Mouse (Mus musculus): Measurements from ENCODE around the gene Dapk3.
"Not testable (repeated sequence)": the region's sequence is repeated elsewhere in the genome, so short reads cannot be mapped to it uniquely, and the experiment has no call there.

The Dapk3 gene

DNA sequence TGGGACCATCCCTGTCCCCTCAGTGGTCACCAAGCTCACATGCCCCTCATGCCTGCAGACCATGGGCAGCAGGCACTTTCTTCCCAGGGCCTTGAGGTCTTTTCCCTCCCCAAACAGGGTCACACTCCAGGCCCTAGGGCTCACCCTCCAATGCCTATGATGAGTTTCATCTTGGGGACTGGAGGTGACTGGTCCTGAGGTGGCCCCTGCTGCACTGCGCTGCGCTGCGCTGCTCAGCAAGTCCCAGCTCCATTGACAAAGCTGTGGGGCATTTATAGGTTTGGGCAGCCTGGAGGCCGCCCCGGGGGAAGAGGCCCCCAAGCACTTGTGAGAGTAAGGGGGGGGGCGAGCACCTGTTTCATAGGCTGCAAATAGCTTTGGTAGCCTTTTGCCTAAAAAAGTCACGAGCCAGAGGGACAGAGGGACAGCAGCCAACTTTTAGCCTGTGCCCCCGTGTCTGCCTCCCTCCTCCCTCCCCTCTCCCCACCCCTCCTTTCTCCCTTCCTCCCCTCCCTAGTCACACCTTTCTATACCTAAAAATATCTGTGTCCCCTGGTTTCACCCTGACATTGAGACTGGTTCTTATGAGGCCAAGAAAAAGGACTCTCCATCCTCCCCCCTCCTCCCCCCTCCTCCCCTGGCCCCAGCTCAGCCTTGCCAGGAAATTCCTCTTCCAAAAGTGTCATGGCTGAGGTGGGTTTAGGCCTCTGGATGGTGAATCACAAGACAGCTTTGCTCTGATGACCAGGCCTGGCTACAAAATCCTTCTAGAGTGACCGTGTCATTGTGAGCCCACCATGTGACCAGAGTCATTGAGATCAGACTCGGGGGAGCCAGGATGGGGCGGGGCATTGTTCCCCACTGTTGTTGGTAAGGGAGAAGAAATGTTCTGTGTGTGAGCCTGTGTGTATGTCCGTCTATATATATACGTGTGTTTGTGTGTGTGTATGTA is 19.3 kb downstream of the Dapk3 start, which contains the start of gene Nmrk2:
Nmrk2 (minus strand) TSS at position 245 of the 952 bp plus-strand sequence.
- no peak for DNase-seq

GRCm38 (mm10) chr10:81202978-81203720 is 20.3 kb downstream of the Dapk3 start:
- no peak for DNase-seq

- DNase-seq = no peak
These were observed 21.3 kb downstream of the Dapk3 start for GRCm38 (mm10) chr10:81204137-81204536.

DNA sequence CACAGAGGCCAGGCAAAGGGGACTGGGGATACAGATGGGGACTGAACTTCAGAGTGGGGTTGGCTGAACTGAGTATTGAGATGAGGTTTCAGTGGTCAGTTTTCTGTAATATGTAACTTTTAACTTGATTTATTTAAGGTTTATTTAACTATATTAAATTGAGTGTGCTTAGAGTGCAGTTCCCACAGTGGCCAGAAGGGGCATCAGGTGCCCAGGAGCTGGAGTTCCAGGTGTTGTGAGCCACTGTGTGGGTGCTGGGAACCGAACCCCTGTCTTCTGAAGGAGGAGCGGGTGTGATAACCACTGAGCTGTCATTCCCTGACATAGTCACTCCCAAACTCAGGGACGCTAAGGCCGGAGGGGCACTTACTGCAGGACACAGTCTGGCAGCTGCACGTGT is 27.3 kb downstream of the Dapk3 start:
- no peak for DNase-seq

- DNase-seq = no peak
These were observed 33.5 kb downstream of the Dapk3 start for GRCm38 (mm10) chr10:81216260-81216659.

DNA sequence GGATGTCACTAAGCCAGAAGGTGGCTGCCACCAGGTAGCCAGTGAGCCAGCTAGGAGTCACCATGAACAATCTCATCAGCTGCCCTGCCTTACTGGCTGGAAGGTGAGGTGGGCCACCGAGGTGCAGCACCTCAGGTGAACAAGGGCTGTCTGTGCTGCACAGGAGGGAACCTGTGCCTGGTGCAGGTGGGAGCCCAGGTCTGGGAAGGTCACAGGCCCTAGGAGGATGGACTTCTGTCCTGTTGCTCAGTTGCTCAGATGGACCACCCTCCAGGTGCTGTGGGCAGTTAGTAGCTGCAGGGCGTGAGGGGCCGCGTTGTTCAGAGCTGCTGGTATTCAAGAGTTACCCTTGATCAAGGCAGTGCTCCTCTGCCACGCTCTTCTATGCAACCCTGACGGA is 34.0 kb downstream of the Dapk3 start:
- DNase-seq = no peak

- peak in 1 of 2 experiments; percentile 47 for DNase-seq
These were observed 34.5 kb downstream of the Dapk3 start for GRCm38 (mm10) chr10:81217267-81217666.

DNA sequence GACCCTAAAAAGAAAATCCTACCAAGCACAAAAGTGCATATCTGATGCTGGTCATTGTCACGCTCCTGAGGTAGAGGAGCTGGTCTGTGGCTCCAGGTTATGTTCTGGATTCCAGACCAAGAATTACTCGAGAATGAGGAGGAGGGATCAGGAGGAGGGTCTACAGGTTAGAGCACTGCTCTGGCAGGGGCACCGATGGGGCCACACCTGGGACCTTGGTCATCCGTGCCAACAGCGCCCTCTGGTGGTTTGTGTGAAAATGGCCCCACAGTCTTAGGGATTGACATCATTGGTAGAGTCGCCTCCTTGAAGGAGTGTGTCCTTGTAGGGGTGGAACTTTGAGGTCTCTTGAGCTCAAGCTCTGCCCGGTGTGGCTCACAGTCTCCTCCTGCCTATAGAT is 35.2 kb downstream of the Dapk3 start:
- DNase-seq = peak; percentile 72 to 89

GRCm38 (mm10) chr10:81221402-81222015 is 38.7 kb downstream of the Dapk3 start:
- DNase-seq = no peak

DNA sequence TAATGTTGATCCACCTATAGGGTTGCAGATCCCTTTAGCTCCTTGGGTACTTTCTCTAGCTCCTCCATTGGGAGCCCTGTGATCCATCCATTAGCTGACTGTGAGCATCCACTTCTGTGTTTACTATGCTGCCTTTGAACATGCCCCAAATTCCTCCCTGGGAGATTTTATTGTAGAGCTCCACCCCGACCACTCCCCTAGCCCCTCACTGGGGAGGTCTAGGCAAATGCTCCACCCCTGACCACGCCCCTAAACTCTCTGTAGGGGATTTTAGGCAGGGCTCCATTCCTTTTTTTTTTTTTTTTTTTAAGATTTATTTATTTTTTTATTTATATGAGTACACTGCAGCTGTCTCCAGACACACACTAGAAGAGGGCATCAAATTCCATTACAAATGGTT is 40.9 kb downstream of the Dapk3 start:
- not testable (repeated sequence) for DNase-seq

GRCm38 (mm10) chr10:81229735-81230437 is 47.1 kb downstream of the Dapk3 start:
- DNase-seq = peak; percentile 56 to 57

- peak; percentile 87 to 88 for DNase-seq
These were observed 47.9 kb downstream of the Dapk3 start, which contains the start of gene Atcay for GRCm38 (mm10) chr10:81230438-81231332. Gene Atcay, minus strand, starts transcription at chr10:81230833.

DNA sequence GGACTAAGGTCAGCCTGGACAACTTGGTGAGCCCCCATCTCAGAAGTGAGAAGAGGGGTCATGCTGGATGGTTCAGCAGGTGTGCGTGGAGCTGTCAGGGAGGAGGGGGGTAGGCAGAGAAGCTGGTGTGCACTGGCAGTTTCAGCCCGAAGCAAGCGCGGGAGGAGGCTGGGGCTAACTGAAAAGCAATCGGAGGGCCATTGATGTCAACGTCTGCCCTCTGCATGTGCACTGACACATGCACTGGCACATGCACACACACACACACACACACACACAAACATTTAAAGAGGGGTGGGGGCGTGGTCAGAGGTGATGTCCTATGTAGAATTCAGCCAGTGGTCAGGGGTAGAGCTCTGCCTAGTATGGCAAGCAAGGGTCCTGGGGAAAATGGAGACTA is 48.6 kb downstream of the Dapk3 start:
- no peak for DNase-seq

DNA sequence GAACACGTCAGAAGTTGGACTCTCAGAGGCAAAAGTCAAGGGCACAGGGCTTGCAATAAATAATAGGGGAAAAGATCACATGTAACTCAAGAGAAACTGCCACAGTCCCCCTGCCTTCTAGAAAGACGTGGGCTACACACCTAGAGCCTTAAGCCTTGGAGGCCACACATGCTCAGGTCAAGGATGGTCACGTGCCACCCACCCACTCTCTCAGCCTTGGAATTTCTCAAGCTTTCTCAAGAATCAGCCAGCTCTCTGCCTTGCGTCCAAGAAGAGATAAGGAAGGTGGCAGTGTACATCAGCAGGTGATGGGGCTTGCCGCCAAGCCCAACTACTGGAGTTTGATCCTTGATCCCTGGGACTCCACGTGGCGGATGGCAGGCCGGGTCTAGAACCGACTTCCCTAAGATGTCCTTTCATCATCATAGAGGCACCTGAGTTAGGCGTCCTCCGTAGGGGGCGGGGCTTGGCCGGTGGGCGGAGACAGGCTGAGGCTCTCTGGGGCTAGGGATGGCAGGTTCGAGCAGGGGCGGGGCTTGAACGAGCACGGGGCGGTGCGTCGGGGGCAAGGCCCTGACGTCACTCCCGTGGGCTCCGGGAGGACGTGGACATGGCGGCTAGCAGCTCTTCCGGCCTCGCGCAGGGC is 49.9 kb downstream of the Dapk3 start, which contains the start of gene Zfr2:
Zfr2 (plus strand) TSS at position 576 of the 646 bp plus-strand sequence.
- peak; percentile 97 to 98 for DNase-seq

- DNase-seq = no peak
These were observed 50.4 kb downstream of the Dapk3 start for GRCm38 (mm10) chr10:81233226-81233585.

- no peak for DNase-seq
These were observed 51.4 kb downstream of the Dapk3 start for GRCm38 (mm10) chr10:81234206-81234605.

DNA sequence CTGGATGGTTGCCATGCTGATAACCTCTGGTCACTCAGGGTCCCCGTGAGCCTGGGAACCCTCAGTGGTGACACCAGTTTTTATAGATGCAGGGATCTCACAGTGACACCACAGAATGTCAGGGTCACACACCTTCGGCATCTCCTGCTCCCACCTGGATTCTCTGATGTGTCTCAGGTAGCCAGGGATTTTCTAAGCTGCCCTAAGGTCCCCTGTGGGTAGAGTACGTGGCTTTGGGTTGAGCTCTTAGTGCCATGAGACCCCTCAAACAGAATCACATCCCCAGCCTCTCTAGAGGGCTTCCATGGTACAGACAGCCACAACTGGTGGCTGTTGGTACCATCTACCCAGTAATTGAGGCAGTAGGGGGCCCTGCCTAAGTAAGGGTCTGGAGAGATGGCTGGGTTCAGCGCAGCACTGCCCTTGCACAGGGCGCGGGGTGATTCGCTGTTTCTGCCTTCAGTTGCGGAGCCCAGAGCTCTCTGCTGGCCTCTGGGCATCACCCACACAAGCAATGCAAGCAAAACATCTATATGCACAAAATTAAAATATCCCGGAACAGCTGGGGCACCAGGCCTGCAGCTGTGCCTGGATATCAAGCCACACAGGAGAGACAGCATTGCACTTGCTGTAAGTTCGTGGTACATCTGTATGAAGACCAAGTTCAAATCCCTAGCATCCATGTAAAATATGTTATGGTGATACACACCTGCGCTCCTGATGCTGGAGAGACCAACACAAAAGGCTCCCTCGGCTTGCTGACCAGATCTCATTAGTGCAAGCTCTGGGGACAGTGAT is 53.9 kb downstream of the Dapk3 start:
- DNase-seq = no peak

GRCm38 (mm10) chr10:81238618-81239017 is 55.8 kb downstream of the Dapk3 start:
- peak in 1 of 2 experiments; percentile 26 for DNase-seq

DNA sequence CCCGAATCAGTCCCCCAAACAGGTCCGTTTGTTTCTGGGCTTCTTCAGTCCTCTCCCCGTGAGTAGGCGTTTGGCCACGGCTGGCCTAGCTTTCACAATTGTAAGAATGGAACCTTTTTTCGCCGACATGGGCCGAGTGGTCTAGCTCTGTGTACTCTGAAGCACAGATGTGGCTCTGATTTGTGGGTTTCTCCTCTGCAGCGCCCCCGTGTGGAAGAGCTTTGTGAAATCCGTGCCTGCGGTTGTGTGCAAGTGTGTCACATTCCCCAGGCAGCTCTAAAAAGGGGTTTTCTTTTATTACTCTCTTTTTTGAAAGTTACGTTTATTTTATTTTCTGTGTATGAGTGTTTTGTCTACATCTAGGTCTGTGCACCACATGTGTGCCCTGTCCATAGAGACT is 58.1 kb downstream of the Dapk3 start:
- peak; percentile 66 to 79 for DNase-seq

DNA sequence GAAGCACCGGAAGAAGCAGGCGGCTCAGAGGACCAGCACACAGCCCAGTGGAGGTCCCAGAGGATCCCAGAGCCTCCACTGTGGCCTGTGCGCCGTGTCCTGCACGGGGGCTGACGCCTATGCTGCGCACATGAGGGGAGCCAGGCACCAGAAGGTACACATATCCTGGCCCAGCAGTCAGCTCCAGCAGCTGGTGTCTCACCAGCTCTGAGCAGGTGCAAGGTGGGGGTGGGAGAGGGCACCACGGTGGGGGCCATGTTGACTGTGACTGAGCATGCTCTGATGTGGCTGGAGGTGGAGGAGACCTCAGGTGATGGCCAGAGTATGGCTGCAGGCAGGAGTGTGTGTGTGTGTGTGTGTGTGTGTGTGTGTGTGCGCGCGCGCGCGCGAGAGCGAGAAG is 59.2 kb downstream of the Dapk3 start:
- no peak for DNase-seq
